Mouse (Mus musculus) lung, adult 2 months (tissue): ENCODE results near the gene Pacrg.

Experiments used
- CTCF ChIP-seq: fragments of 200-500 bp; IDR thresholded peaks from 2 replicates; pipeline ENCODE4 v1.5.1; 2011; ENCODE audit warnings: mild to moderate bottlenecking, low read length, control low read depth; ENCODE audit not compliant: insufficient read depth
- POLR2A ChIP-seq: fragments of 200-500 bp; IDR thresholded peaks from 2 replicates; pipeline ENCODE4 v1.6.1; 2011; ENCODE audit warnings: low read depth, mild to moderate bottlenecking, control low read depth, low read length, borderline replicate concordance; ENCODE audit errors: extremely low read depth

DNA sequence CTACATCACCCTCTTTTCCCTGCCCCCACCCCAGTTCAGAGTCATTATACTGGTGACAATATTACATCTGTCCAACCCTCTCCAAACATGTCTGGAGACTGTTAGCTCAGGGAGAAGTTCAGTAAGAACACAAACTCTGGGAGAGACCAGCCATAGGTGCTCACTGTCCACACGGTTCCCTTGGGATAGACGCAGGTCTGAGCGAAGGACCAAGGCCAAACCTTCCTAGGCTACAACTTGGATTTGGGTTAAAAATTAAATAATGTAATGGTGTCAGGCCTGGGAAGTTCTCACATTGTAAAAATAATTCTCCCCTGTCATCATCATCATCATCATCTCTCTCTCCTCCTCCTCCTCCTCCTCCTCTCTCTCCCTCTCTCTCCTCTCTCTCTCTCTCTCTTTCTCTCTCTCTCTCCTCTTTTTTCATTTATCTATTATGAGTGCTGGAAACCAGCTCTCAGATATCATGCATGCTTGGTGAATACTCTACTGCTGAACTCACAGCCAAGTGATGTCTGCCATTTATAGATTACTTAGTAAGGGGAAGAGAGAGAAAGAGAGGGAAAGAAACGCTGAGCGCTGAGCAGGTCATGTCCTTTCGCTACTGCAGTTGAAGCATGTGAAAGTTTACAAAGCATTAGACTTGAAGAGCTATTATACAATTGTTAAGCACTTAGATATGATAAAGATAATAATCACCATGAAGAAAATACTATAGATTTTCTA lies 215.2 kb downstream of the Pacrg start:
- TF ChIP-seq CTCF = no peak
- TF ChIP-seq POLR2A = no peak
